Mouse (Mus musculus): ENCODE results near the gene Tpk1.

- no peak for TF ChIP-seq CTCF (IDR thresholded peaks at IDR 0.05; ENCODE audit: control insufficient read depth, insufficient read depth, low read length)
- no peak for TF ChIP-seq POLR2A (IDR thresholded peaks at IDR 0.05; ENCODE audit: borderline replicate concordance, control insufficient read depth, low read depth, low read length)
These were observed 230.0 kb downstream of the Tpk1 start for GRCm38 (mm10) chr6:43435987-43436541.
